Mouse (Mus musculus): ENCODE data around the gene Il15. TPM values are rescaled to one million over a fixed set of nuclear protein-coding genes. Genes with fewer than 3 reads are reported as not detected.

Gene Il15
- polyA plus RNA-seq (2014; fragmentation: Illumina TruSeq; extraction: RNeasy Lipid Tissue Mini Kit (QIAGEN cat#74804); ENCODE audit: low read depth, low replicate concordance) = 42.1 TPM

DNA sequence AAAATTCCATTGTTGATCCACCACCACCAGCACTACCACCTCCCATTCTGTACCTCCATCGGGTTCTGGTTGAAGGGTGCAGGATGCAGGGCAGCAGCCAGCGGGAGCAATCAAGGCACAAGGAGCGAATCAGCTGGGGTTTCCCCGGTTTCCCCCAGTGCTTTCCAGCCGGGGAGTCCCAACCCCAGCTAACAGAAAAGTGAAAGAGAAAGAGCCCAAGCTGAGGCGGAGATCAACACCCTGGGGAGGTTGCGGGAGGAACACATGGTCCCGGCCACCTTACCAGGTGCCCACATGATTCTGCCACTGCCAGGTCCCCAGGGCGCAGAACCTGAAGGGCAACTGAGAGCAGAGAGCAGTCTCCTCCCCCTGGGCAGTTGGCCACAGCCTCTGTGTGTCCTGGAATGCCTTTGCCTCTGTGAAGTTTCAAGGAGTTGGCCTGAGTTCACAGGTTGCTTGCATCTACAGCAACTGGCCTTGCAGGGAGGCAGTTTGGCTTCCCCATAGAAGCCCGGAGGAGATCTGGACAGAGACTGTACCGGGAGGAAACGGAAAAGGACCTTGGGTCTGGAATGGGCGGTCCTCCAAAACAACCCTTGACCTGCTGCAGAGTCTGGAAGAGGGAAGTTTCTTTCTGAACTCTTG is at the start of gene Il15:
Gene Il15, minus strand, starts transcription at position 537 of the 645 bp plus-strand sequence.

